Mouse (Mus musculus): Measurements from ENCODE around the gene Oas1f. TPM values are rescaled to one million over a fixed set of nuclear protein-coding genes. Genes with fewer than 3 reads are reported as not detected.
"Not testable (repeated sequence)": the region's sequence is repeated elsewhere in the genome, so short reads cannot be mapped to it uniquely, and the experiment has no call there.

Oas1f gene
- polyA plus RNA-seq, 1 experiment from 2014 or later: not detected

GRCm38 (mm10) chr5:120876839-120877238 is 29.7 kb downstream of the Oas1f start:
- H3K27ac ChIP-seq (replicated peaks); H3K4me3 ChIP-seq; H3K4me1 ChIP-seq; H3K4me2 ChIP-seq (replicated peaks); H3K36me3 ChIP-seq; H3K9ac ChIP-seq (replicated peaks); H3K27me3 ChIP-seq; H3K9me3 ChIP-seq; ATAC-seq (ENCODE audit: low FRiP score, low read depth): not testable (repeated sequence)
- 76% methylated on average over 2 of the region's 3 CpGs for WGBS

DNA sequence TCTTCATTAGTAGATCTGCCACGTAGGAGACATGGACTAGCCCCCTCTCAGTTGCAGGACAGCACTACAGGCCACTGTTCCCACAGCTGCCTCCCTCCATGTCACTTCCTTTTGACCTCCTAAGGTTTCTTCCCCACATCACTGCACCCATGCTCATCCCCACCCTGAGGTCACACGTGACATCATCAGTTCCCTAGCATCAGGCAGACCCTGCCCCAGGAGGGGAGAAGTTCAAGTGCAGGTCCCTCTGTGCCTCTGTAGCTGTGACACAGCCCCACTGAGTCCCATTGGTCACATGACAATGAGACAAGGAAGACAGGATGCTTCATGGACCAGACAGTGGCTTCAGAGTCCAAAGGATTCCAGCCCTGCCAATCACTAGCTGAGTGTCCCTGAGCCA is 30.2 kb downstream of the Oas1f start:
- H3K9me3 ChIP-seq; ATAC-seq (ENCODE audit: low FRiP score, low read depth); H3K4me2 ChIP-seq (replicated peaks); H3K4me3 ChIP-seq; H3K27ac ChIP-seq (replicated peaks); H3K36me3 ChIP-seq; H3K4me1 ChIP-seq; H3K9ac ChIP-seq (replicated peaks); H3K27me3 ChIP-seq: not testable (repeated sequence)
- 89% methylated on average over 2 of the region's 2 CpGs for WGBS

GRCm38 (mm10) chr5:120878803-120879202 is 31.6 kb downstream of the Oas1f start:
- H3K36me3 ChIP-seq; H3K4me3 ChIP-seq; H3K4me2 ChIP-seq (replicated peaks); H3K27ac ChIP-seq (replicated peaks); H3K27me3 ChIP-seq; ATAC-seq (ENCODE audit: low FRiP score, low read depth); H3K9ac ChIP-seq (replicated peaks); H3K9me3 ChIP-seq; H3K4me1 ChIP-seq: not testable (repeated sequence)
- 63% methylated on average over 2 of the region's 2 CpGs for WGBS

GRCm38 (mm10) chr5:120881681-120882080 is 34.5 kb downstream of the Oas1f start:
- H3K9me3 ChIP-seq; H3K27me3 ChIP-seq; H3K9ac ChIP-seq (replicated peaks); H3K4me2 ChIP-seq (replicated peaks); H3K4me1 ChIP-seq; H3K27ac ChIP-seq (replicated peaks); H3K36me3 ChIP-seq; H3K4me3 ChIP-seq; ATAC-seq (ENCODE audit: low FRiP score, low read depth): not testable (repeated sequence)
- 89% methylated on average over 6 of the region's 6 CpGs for WGBS

GRCm38 (mm10) chr5:120887413-120887812 is 40.2 kb downstream of the Oas1f start, which contains the start of gene Oas1g:
Gene Oas1g (minus strand): TSS chr5:120887613.
- H3K27ac ChIP-seq (replicated peaks); H3K9ac ChIP-seq (replicated peaks); ATAC-seq (ENCODE audit: low FRiP score, low read depth); H3K36me3 ChIP-seq; H3K4me2 ChIP-seq (replicated peaks); H3K4me3 ChIP-seq; H3K27me3 ChIP-seq; H3K9me3 ChIP-seq; H3K4me1 ChIP-seq: not testable (repeated sequence)
- WGBS: 23% methylated on average over 5 of the region's 9 CpGs

DNA sequence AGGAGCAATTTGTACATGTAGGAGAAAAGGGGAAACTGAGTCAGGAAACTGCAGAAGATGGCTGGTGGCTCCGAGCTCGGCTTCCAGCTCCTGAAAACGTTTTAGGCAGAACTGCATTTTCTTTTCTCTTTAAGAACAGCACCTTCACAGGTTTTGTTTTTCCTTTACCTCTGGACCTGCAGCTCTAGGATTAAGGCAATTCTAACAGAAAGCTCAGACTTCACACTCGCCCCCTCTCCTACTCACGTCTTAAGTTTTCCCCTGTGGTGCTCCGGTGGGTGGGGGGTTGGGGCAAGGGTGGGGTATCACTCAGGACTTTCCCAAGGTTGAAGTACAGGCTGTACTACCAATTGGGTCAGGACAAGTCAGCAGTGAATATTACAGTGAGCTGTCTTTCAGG is 40.7 kb downstream of the Oas1f start:
- Histone ChIP-seq H3K4me2 (replicated peaks) (no peak overlapping the region), H3K27me3 (no peaks in the 10 kb centered on the region), H3K36me3 (no peaks in the 10 kb centered on the region), H3K4me1 (no peaks in the 10 kb centered on the region), H3K4me3 (no peak overlapping the region), H3K9ac (replicated peaks) (no peak overlapping the region), H3K9me3 (no peaks in the 10 kb centered on the region), H3K27ac (replicated peaks) (no peak overlapping the region)
- WGBS: 60% methylated on average over 6 of the region's 6 CpGs
- ATAC-seq (ENCODE audit: low FRiP score, low read depth): no peak

DNA sequence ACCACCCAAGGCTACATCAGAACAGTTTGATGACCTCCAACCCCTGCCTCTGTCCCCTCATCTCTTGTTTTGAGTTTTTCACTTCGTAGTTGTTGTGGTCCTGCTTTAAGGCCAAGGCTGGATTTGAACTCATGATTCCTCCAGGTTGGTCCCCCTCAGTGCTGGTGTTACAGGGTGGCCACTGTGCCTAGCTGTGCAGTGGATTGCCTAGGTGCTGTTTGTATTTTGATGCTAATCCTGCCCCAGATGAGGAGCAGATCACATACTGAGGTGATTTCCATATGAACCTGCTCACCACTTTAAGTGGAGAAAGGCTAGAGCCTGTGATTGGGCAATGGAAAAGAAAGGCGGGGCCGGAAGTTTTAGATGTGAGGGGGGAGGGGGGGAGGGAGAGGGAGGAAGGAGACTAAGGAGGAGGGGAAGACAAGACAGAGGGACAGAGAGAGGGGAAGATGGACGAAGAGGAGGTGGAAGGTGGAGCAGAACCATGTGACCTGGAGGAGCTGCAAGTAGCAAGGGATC is 41.2 kb downstream of the Oas1f start:
- H3K4me1 ChIP-seq; H3K27ac ChIP-seq (replicated peaks); H3K27me3 ChIP-seq; H3K4me2 ChIP-seq (replicated peaks); ATAC-seq (ENCODE audit: low FRiP score, low read depth); H3K9ac ChIP-seq (replicated peaks); H3K9me3 ChIP-seq; H3K4me3 ChIP-seq; H3K36me3 ChIP-seq: not testable (repeated sequence)
- 41% methylated on average over 4 of the region's 4 CpGs for WGBS

GRCm38 (mm10) chr5:120890026-120890425 is 42.9 kb downstream of the Oas1f start:
- 86% methylated on average over 2 of the region's 2 CpGs for WGBS
- Histone ChIP-seq H3K36me3 (no peaks in the 10 kb centered on the region), H3K27ac (replicated peaks) (no peak overlapping the region), H3K4me1 (no peaks in the 10 kb centered on the region), H3K4me2 (replicated peaks) (no peak overlapping the region), H3K9me3 (no peaks in the 10 kb centered on the region), H3K9ac (replicated peaks) (no peak overlapping the region), H3K4me3 (no peak overlapping the region), H3K27me3 (no peaks in the 10 kb centered on the region)
- no peak for ATAC-seq (ENCODE audit: low FRiP score, low read depth)

DNA sequence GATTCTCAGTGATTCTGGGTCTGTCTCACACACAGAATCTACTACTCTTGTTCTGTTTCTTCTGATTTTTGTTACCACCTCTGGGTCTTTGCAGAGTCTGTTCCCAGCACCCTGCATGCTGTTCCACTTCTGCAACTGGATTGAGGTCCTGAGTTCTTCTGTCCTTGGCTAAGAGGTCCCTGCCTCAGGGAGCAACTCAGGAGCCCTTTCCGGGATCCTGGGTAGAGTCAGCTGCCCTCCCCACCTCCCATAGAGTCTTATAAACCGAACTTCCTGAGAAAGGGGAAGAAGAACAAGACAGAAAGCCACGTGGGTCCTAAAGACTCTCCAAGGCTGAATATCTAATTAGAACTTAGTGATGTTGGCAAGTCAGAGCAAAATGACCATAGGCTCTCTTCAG is 43.8 kb downstream of the Oas1f start:
- Histone ChIP-seq H3K4me3 (no peak overlapping the region), H3K4me2 (replicated peaks) (no peak overlapping the region), H3K9ac (replicated peaks) (no peak overlapping the region), H3K36me3 (no peaks in the 10 kb centered on the region), H3K9me3 (no peaks in the 10 kb centered on the region), H3K4me1 (no peaks in the 10 kb centered on the region), H3K27ac (replicated peaks) (no peak overlapping the region), H3K27me3 (no peaks in the 10 kb centered on the region)
- WGBS: 64% methylated on average over 3 of the region's 3 CpGs
- no peak for ATAC-seq (ENCODE audit: low FRiP score, low read depth)

GRCm38 (mm10) chr5:120891566-120892242 is 44.5 kb downstream of the Oas1f start:
- H3K4me3 ChIP-seq; H3K27ac ChIP-seq (replicated peaks); H3K9me3 ChIP-seq; H3K27me3 ChIP-seq; H3K9ac ChIP-seq (replicated peaks); H3K4me1 ChIP-seq; H3K4me2 ChIP-seq (replicated peaks); H3K36me3 ChIP-seq; ATAC-seq (ENCODE audit: low FRiP score, low read depth): not testable (repeated sequence)
- 85% methylated on average over 2 of the region's 2 CpGs for WGBS

- WGBS: 61% methylated on average over 2 of the region's 2 CpGs
- Histone ChIP-seq H3K36me3 (no peaks in the 10 kb centered on the region), H3K9ac (replicated peaks) (no peak overlapping the region), H3K4me1 (no peaks in the 10 kb centered on the region), H3K4me3 (no peak overlapping the region), H3K9me3 (no peaks in the 10 kb centered on the region), H3K4me2 (replicated peaks) (no peak overlapping the region), H3K27ac (replicated peaks) (no peak overlapping the region), H3K27me3 (no peaks in the 10 kb centered on the region)
- ATAC-seq (ENCODE audit: low FRiP score, low read depth): no peak
These were observed 45.1 kb downstream of the Oas1f start for GRCm38 (mm10) chr5:120892243-120892660.

DNA sequence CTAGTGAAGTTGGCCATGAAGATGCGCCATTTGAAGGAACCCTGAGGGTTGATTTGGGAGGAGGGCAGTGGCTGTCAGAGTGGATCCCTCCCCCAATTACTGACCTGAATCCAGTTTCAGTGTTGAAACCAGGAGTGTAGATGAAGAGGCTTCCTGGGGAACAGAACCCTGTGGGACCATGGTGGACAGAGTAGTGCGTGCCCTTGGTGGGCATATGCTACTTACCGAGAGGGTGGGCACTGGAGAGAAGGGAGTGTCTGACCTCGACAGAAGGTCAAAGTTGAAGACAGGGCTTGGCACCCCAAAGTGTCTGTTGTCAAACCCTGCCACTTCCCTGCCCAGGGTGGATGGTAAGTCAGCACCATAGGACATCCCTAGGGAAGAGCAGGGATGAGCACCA is 46.7 kb downstream of the Oas1f start:
- ATAC-seq (ENCODE audit: low FRiP score, low read depth); H3K9me3 ChIP-seq; H3K4me1 ChIP-seq; H3K4me2 ChIP-seq (replicated peaks); H3K36me3 ChIP-seq; H3K4me3 ChIP-seq; H3K27ac ChIP-seq (replicated peaks); H3K9ac ChIP-seq (replicated peaks); H3K27me3 ChIP-seq: not testable (repeated sequence)
- WGBS: 90% methylated on average over 4 of the region's 4 CpGs

GRCm38 (mm10) chr5:120894692-120895091 is 47.5 kb downstream of the Oas1f start:
- 73% methylated on average over 2 of the region's 2 CpGs for WGBS
- H3K36me3 ChIP-seq; H3K9me3 ChIP-seq; H3K27ac ChIP-seq (replicated peaks); H3K4me1 ChIP-seq; H3K4me3 ChIP-seq; H3K4me2 ChIP-seq (replicated peaks); H3K27me3 ChIP-seq; ATAC-seq (ENCODE audit: low FRiP score, low read depth); H3K9ac ChIP-seq (replicated peaks): not testable (repeated sequence)

All from midbrain, embryonic 12.5 days (tissue).